ENCODE assay signal across 9 mouse cellular contexts in the genomic region with DNA sequence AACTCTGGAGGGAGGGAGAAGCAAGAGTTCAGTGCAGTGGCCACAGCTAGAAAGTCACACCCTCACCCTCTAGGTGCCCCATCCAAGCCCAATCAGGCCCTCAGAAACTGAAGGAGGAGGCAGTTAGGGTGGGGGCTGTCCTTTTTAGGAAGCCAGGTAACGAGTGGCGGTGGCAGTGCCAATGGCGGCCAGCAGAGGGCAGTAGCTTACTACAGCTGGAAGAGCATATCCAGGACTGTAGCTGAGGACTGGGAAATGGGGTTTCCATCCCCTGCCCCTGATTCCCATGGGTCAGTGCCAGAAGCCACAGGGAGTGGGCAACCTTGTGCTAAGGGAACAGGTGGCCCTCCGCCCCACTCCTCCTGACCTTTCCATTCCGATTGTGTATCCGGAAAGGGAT. TPM values are rescaled to one million over a fixed set of nuclear protein-coding genes. Genes with fewer than 3 reads are reported as not detected.
A peak's percentile ranks its signal among the peaks of the same experiment; 100 is the strongest.
DNase-seq lines count a peak whose midpoint lies in the region; ATAC-seq and TF ChIP-seq lines count a peak whose summit lies in the region.
"Had no signal": no experiment of that assay in that cellular context is flagged by ENCODE, and none has a peak within 500 bp of the region (broad histone marks: within the 10 kb centered on the region; RNA-seq: fewer than 3 reads in every experiment).

No protein-coding gene starts in this region.

- peak; percentile 39; the same call in 1 of the 2 replicates for ATAC-seq in frontal cortex, adult (ENCODE audit: low TSS enrichment)
- ATAC-seq in hindbrain, embryonic 12.5 days (ENCODE audit: low FRiP score): peak; percentile 46; the same call in 1 of the 2 replicates

- peak; percentile 80 for TF ChIP-seq CTCF in cerebellum, adult 2 months (IDR thresholded peaks at IDR 0.05; ENCODE audit: borderline replicate concordance, insufficient read depth, low read depth, low read length)

- TF ChIP-seq POLR2A in cerebellum, adult 2 months (IDR thresholded peaks at IDR 0.05; ENCODE audit: borderline replicate concordance, insufficient read depth, low read length): no peak

- 0 out of 2 replicates have a peak, but pooled peaks cover 3% of the 10 kb centered on the region for H3K4me1 ChIP-seq in cerebellum, adult 2 months (ENCODE audit: control insufficient read depth, insufficient read depth, low read length)
- peaks cover 12% of the 10 kb centered on the region for H3K4me1 ChIP-seq in hindbrain, embryonic 12.5 days

- H3K4me3 ChIP-seq in cerebellum, adult 2 months (replicated peaks; ENCODE audit: insufficient read depth, low read depth, low read length): no peak overlapping the region
- H3K4me3 ChIP-seq in hindbrain, embryonic 12.5 days: no peak overlapping the region

- no peaks in the 10 kb centered on the region for H3K27me3 ChIP-seq in cerebellum, adult 2 months (ENCODE audit: control insufficient read depth, insufficient read depth, low read length)
- no peaks in the 10 kb centered on the region for H3K27me3 ChIP-seq in hindbrain, embryonic 12.5 days

- DNase-seq in Muller cell, postnatal 12 days (ENCODE audit: inconsistent ontology term): peak; percentile 73
- peak; percentile 73 to 86 for DNase-seq in cerebellum, adult 2 months
- peak; percentile 90 to 91 for DNase-seq in layer of hippocampus, postnatal 10 days (ENCODE audit: low spot score in 2 of 2)
- DNase-seq in lung, postnatal 25 days (ENCODE audit: low spot score): peak; percentile 88
- peak; percentile 91 for DNase-seq in retina, postnatal 1 day
- peak; percentile 87 to 92 for DNase-seq in thymus, postnatal 36 days

- no peak overlapping the region for H3K9ac ChIP-seq in hindbrain, embryonic 12.5 days

- no peak overlapping the region for H3K27ac ChIP-seq in cerebellum, adult 2 months (ENCODE audit: insufficient read depth, low read length)
- no peak overlapping the region for H3K27ac ChIP-seq in hindbrain, embryonic 12.5 days
- H3K27ac ChIP-seq: macrophage had no signal

- 2% methylated on average over 6 of the region's 6 CpGs for WGBS in cerebellum, adult 2 months
- 5% methylated on average over 6 of the region's 6 CpGs for WGBS in hindbrain, embryonic 12.5 days

- no peak overlapping the region for H3K4me2 ChIP-seq in hindbrain, embryonic 12.5 days (replicated peaks)

- H3K9me3 ChIP-seq in hindbrain, embryonic 12.5 days (replicated peaks): no peaks in the 10 kb centered on the region

- H3K36me3 ChIP-seq in hindbrain, embryonic 12.5 days: peaks cover 75% of the 10 kb centered on the region

RNA-seq across cellular contexts. Expression of gene Timm22, which starts 49.5 kb away (rescaled TPM):
- 27.2 and 33.7 TPM in 2 replicates for polyA plus RNA-seq in cerebellum, adult 2 months (2012; rRNA removed)
- polyA plus RNA-seq in hindbrain, embryonic 12.5 days (2016; fragmentation: Nextera tagmentation; extraction: Ambion mirVana): 111 and 113 TPM in 2 replicates
- total RNA-seq in layer of hippocampus, postnatal 10 days (2021): 10 to 100 TPM; 38.1 to 39.9 TPM

RNA-seq across cellular contexts. Expression of gene Nxn, which starts 57.3 kb away (rescaled TPM):
- polyA plus RNA-seq in cerebellum, adult 2 months (2012; rRNA removed): 24.3 and 29.8 TPM in 2 replicates
- 54.3 and 57.3 TPM in 2 replicates for polyA plus RNA-seq in hindbrain, embryonic 12.5 days (2016; fragmentation: Nextera tagmentation; extraction: Ambion mirVana)
- total RNA-seq in layer of hippocampus, postnatal 10 days (2021): 10 to 100 TPM; 11.1 to 13.0 TPM
